Mouse (Mus musculus) embryonic fibroblast, embryonic 13.5 days (primary cell): ENCODE data around the gene Dip2c. TPM values are rescaled to one million over a fixed set of nuclear protein-coding genes. Genes with fewer than 3 reads are reported as not detected.

Source experiments
- H3K27ac ChIP-seq: 2 replicates; pipeline ENCODE4 v1.5.1; 2012; ENCODE audit warnings: low read length, control low read depth, inconsistent platforms; ENCODE audit not compliant: insufficient read depth
- H3K4me1 ChIP-seq: 2 replicates; pipeline ENCODE4 v1.6.1; 2011; ENCODE audit warnings: low read length; ENCODE audit not compliant: control insufficient read depth, insufficient read depth
- H3K4me3 ChIP-seq: 2 replicates; pipeline ENCODE4 v1.5.1; 2011; ENCODE audit warnings: mild to moderate bottlenecking, control low read depth, low read length; ENCODE audit not compliant: insufficient read depth
- CTCF ChIP-seq: IDR thresholded peaks from 2 replicates; pipeline ENCODE4 v1.5.1; 2011; ENCODE audit warnings: mild to moderate bottlenecking, control low read depth, low read length, moderate library complexity, borderline replicate concordance; ENCODE audit not compliant: insufficient read depth
- POLR2A ChIP-seq: IDR thresholded peaks from 2 replicates; pipeline ENCODE4 v1.6.1; 2011; ENCODE audit warnings: low read depth, mild to moderate bottlenecking, control low read depth, low read length, moderate library complexity
- polyA plus RNA-seq: library from polyadenylated mRNA; stranded (reverse); fragments of >200 nt; gene quantifications from 2 replicates; pipeline ENCODE4 v1.2.4, GENCODE M21; 2011; ENCODE audit warnings: low read depth; ENCODE audit not compliant: missing spikeins, insufficient read length

The Dip2c gene
- polyA plus RNA-seq, 1 experiment, result 17.9 TPM

DNA sequence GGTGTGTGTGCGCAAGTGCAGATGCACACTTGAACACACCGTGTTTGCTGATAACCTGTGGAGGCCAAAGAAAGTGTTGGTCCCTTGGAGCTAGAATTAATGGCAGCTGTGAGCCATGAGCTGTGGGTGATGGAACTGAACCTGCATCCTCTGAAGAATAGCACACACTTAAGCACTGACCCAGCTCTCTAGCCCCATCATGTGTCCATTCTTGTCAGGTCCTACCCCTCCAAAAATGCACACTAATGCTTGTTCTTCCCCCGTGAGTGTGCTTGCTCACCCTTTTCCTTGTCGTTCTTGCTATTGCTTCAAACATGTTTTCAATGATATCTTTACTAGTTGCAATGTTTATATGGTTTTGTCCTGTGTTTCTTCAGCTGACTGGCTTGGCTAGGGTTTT lies 360.2 kb downstream of the Dip2c start:
- Histone ChIP-seq H3K4me1 (no peaks in the 10 kb centered on the region), H3K4me3 (no peak overlapping the region), H3K27ac (no peak overlapping the region)
- TF ChIP-seq POLR2A (no peak), CTCF (peak; percentile 48; the same call in 1 of the 2 replicates)

DNA sequence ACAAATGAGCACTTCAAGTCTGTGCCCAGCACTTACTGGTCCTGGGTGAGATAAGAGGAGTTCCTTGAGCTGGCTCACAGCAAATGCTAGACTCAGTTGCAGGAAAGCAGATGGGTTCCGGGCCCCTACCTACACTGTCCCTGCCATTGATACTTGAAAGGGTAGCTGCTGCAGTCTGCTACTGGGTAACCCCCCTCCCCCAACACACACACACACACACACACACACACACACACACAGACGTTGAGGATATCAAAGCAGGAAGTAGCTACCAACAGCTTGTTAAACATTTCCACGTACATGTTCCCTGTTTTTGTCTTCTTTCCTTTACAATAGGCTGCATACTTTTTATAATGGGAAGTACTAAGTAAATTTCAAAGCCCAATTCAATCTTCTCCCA lies 361.6 kb downstream of the Dip2c start:
- Histone ChIP-seq H3K4me1 (no peaks in the 10 kb centered on the region), H3K4me3 (no peak overlapping the region), H3K27ac (no peak overlapping the region)
- TF ChIP-seq POLR2A (no peak), CTCF (no peak)

DNA sequence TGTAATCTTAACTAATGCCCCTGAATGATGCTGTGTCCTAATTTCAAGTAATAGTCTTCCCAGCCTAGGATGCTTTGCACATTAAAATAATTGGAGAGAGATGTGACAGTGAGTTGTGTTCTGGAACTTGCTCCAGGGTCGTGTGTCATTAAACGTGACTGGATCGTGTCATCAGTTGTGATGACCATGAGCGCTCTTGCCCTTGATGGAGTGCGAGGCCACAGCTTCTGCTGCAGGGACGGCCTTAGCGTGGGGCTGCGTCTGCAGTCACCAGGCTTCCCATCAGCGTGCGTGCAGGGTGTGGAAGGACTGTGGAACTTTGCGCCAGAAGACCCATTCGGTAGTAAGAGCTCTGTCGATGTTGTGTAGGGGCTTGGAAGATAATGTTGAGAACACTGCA lies 372.4 kb downstream of the Dip2c start:
- TF ChIP-seq POLR2A (no peak), CTCF (no peak)
- H3K27ac ChIP-seq, result no peak overlapping the region
- no peak overlapping the region for H3K4me3 ChIP-seq
- H3K4me1 ChIP-seq, result no peaks in the 10 kb centered on the region

DNA sequence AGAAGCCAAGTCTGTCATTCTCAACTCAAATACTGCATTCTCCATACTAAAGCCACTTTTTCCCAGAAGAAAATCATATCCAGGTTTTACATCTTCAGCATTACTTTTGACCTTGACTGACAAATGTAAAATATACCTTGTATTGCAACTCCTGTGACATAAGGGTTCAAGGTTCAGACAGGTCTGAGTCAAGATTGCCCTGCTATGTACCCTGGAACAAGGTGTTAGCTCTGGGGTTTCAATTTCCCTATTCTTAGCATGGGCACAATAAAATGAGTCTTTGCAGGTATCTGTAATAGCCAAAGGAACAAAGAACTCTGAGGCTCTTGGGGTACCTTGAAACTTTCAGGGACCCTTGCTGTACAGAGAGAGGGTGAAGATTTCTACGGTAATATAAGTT lies 373.6 kb downstream of the Dip2c start:
- Histone ChIP-seq H3K4me3 (no peak overlapping the region), H3K27ac (no peak overlapping the region), H3K4me1 (no peaks in the 10 kb centered on the region)
- TF ChIP-seq POLR2A (no peak), CTCF (no peak)

DNA sequence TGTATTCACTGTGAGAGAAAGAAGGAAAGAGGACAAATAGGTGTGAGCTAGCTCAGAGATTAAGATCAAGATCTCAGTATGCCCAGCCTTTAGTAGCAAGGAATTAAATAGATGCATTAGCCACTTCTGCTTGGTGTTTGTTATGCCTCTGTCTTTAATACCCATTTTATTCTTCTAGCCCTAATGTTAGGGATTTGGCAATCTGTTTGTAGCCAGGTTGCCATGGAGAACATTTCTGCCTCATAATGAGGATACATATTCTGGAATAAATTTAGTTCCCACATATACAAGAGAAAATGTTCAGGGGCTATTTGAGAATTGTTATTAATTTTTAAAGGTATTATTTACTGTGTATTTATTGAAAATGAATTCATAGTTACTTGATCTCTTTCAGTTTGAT lies 374.3 kb downstream of the Dip2c start:
- no peak for TF ChIP-seq POLR2A
- no peak for TF ChIP-seq CTCF
- Histone ChIP-seq H3K4me3 (no peak overlapping the region), H3K27ac (no peak overlapping the region), H3K4me1 (no peaks in the 10 kb centered on the region)

DNA sequence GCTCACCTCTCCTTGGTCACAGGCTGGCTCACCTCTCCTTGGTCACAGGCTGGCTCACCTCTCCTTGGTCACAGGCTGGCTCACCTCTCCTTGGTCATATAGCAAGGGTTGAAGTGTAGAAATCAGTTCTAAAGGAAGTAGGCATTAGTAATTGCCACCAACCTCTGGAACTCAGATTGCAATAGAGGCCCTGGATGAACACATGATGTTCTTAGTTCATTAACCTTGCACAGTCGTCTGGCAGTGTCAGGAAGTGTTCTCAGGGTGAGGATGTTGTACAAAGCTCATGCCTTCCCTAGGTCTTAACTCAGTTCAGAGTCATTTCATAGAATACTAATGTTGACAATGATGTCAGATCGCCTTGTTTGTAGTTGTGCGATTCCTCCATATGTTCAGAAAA lies 376.7 kb downstream of the Dip2c start:
- no peak overlapping the region for H3K4me3 ChIP-seq
- no peaks in the 10 kb centered on the region for H3K4me1 ChIP-seq
- no peak overlapping the region for H3K27ac ChIP-seq
- TF ChIP-seq POLR2A, result no peak

DNA sequence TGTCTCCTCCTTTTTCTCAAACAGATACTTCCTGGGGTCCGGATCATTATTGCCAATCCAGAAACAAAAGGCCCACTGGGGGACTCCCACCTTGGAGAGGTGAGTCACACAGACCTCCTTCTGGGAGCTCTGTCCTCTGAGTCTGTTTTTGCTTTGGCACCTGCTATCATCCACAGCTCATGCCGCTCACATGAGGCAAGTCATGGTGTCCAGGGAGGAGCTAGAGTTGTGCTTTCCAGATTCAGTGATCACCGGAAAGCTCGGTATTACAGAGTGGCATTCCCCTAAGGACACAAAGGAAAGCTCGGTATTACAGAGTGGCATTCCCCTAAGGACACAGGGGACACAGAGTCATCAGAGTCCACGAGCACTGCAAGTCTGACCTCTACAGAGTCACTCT lies 380.3 kb downstream of the Dip2c start:
- H3K4me3 ChIP-seq, result no peak overlapping the region

DNA sequence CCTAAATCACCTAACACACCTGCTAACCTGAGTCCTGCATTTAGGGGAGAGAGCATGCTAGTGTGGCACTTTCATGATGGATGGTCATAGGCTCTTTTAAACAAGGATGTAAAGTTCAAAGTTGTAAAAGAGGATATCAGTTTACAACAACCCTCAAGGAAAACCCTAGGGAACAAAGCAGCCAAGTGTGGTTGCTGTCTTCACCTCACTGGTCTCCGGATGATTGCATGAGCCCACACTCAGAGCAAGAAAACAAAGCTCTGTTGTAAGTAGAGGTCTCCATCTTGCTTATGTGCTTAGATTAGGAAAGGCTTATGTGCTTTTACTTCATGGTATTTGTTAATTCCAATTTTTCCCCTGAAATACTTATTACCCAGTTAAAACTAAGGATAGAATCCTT lies 384.4 kb downstream of the Dip2c start:
- TF ChIP-seq POLR2A (no peak), CTCF (no peak)
- no peaks in the 10 kb centered on the region for H3K4me1 ChIP-seq
- H3K27ac ChIP-seq, result no peak overlapping the region
- H3K4me3 ChIP-seq, result no peak overlapping the region

More for the DNA sequence above, 380.3 kb downstream of the Dip2c start:
- Histone ChIP-seq H3K4me1 (no peaks in the 10 kb centered on the region), H3K27ac (no peak overlapping the region)
- no peak for TF ChIP-seq POLR2A
- no peak for TF ChIP-seq CTCF

DNA sequence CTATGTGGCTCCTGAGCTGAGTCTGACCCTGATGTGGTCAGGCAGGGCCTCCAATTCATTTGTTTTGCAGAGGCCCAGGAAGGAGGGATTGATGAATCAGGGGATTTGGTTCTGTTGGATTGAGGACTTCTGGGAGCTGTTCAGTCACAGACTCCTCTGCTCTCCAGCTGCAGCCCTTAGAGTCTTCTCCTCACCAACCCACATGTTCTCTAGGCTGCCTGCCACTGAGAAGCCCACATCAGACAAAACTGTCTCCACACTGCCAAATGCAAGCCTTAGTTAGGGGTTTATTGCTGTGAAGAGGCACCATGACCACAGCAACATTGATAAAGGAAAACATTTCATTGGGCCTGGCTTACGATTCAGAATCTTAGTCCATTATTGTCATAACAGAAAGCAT lies 387.3 kb downstream of the Dip2c start:
- no peak overlapping the region for H3K4me3 ChIP-seq
- H3K27ac ChIP-seq, result no peak overlapping the region
- TF ChIP-seq POLR2A, result no peak
- no peak for TF ChIP-seq CTCF
- no peaks in the 10 kb centered on the region for H3K4me1 ChIP-seq

DNA sequence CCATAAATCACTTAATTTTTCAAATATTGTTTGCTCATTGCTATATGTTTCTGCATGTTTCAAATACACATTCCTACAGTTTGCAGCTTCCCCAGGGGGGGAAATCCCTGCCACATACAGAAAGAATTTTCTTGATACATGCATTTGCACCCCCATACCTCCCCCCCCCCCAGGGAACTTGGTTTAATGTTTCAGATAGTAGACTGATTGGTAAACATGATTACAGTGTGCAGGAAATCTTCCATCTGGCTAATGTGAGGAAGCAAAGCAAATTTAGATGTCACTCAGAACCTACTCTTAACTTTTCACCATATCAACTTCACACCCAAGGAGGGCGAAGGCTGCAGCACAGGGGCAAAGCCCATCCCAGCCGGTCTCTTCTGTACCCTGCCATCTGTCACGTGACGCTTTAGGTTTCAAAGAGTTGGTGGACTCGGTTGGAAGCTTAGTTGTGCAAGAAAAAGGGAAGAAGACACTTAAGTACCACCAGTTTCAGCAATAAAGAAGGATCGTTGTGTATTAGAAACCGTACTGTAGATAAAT lies 391.7 kb downstream of the Dip2c start:
- no peak for TF ChIP-seq POLR2A
- no peak for TF ChIP-seq CTCF
- no peak overlapping the region for H3K4me3 ChIP-seq
- no peaks in the 10 kb centered on the region for H3K4me1 ChIP-seq
- no peak overlapping the region for H3K27ac ChIP-seq

DNA sequence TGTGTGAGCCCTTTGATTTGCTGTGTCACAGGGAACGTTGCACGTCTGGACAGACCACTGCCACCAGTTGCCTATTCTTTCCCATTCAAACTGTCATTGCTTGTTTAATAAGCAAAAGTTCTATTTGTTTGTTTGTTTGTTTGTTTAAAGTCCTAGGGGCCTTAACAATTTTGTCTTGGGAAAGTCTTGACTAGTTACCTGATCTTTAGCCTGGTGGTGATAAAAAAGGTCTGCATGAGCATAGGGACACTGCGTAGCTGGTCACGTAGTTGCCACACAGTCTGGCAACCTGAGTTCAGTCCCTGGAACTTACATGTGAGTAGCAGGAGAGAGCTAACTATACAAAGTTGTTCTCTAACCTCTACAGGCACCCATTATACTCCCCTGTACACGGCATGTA lies 392.9 kb downstream of the Dip2c start:
- Histone ChIP-seq H3K4me3 (no peak overlapping the region), H3K4me1 (no peaks in the 10 kb centered on the region), H3K27ac (no peak overlapping the region)
- no peak for TF ChIP-seq POLR2A
